Mouse (Mus musculus) MEL (cell line): ENCODE measurements around the gene Prps1. TPM values are rescaled to one million over a fixed set of nuclear protein-coding genes. Genes with fewer than 3 reads are reported as not detected.

ENCODE experiments used
- DNase-seq: peaks from one replicate; pipeline ENCODE4 v3.0.0; 2011; ENCODE audit warnings: low read depth, low spot score
- H3K27ac ChIP-seq: 2 replicates; pipeline ENCODE4 v1.5.1; 2012; ENCODE audit warnings: low read depth, mild to moderate bottlenecking, control low read depth, low read length, moderate library complexity; ENCODE audit not compliant: control insufficient read depth
- H3K27me3 ChIP-seq, 2 experiments: fragments of 150-350 bp in 1 of 2; sonication (generic) in 1 of 2; 2 replicates each; pipeline ENCODE4 v1.6.1; 2012; ENCODE audit warnings: low read length in 2 of 2, mild to moderate bottlenecking in 2 of 2, improper control_type of control experiment in 1 of 2, moderate library complexity in 1 of 2; ENCODE audit not compliant: insufficient read depth in 2 of 2, control insufficient read depth in 1 of 2
- H3K36me3 ChIP-seq, 2 experiments: 2 replicates each; pipeline ENCODE4 v1.6.1; 2012 to 2014; ENCODE audit warnings: low read length in 2 of 2, improper control_type of control experiment in 1 of 2, inconsistent platforms in 1 of 2, mild to moderate bottlenecking in 1 of 2; ENCODE audit not compliant: insufficient read depth in 2 of 2, control insufficient read depth in 1 of 2
- H3K4me1 ChIP-seq, 2 experiments: fragments of 150-350 bp in 1 of 2; sonication (generic) in 1 of 2; 2 replicates each; pipeline ENCODE4 v1.6.1; 2012; ENCODE audit warnings: low read length in 2 of 2, improper control_type of control experiment in 1 of 2, mild to moderate bottlenecking in 1 of 2; ENCODE audit not compliant: insufficient read depth in 2 of 2, control insufficient read depth in 1 of 2
- H3K4me3 ChIP-seq, 2 experiments: fragments of 150-350 bp in 1 of 2; sonication (generic) in 1 of 2; 2 replicates each; pipeline ENCODE4 v1.5.1; 2012; ENCODE audit warnings: low read depth in 2 of 2, low read length in 2 of 2, mild to moderate bottlenecking in 2 of 2, moderate library complexity in 2 of 2, control low read depth in 1 of 2, improper control_type of control experiment in 1 of 2; ENCODE audit not compliant: control insufficient read depth in 1 of 2, insufficient read depth in 1 of 2
- H3K79me2 ChIP-seq: 2 replicates; pipeline ENCODE4 v1.6.1; 2012; ENCODE audit warnings: mild to moderate bottlenecking, low read length, moderate library complexity; ENCODE audit not compliant: control insufficient read depth, poor library complexity, insufficient read depth
- H3K9ac ChIP-seq: 2 replicates; pipeline ENCODE4 v1.6.1; 2012; ENCODE audit warnings: low read depth, mild to moderate bottlenecking, control low read depth, low read length, moderate library complexity; ENCODE audit not compliant: control insufficient read depth, poor library complexity, severe bottlenecking
- H3K9me3 ChIP-seq: fragments of 150-350 bp; sonication (generic); replicated peaks from 2 replicates; pipeline ENCODE4 v1.6.1; 2012; ENCODE audit warnings: mild to moderate bottlenecking, low read length, improper control_type of control experiment, moderate library complexity; ENCODE audit not compliant: insufficient read depth
- BHLHE40 ChIP-seq: IDR thresholded peaks from 2 replicates; pipeline ENCODE4 v1.6.1; 2012; ENCODE audit warnings: low read depth, mild to moderate bottlenecking, inconsistent platforms, low read length, improper control_type of control experiment, borderline replicate concordance
- CHD2 ChIP-seq: IDR thresholded peaks from 2 replicates; pipeline ENCODE4 v1.6.1; 2011; ENCODE audit warnings: low read length, improper control_type of control experiment
- CTCF ChIP-seq, 3 experiments: IDR thresholded peaks in 2 of 3; conservative IDR thresholded peaks in 1 of 3; 2 replicates each; pipeline ENCODE4 v1.5.1; 2011 to 2012; ENCODE audit warnings: low read length in 3 of 3, low read depth in 2 of 3, mild to moderate bottlenecking in 2 of 3, improper control_type of control experiment in 1 of 3, inconsistent platforms in 1 of 3, mixed read lengths in 1 of 3, moderate library complexity in 1 of 3; ENCODE audit not compliant: control insufficient read depth in 1 of 3, insufficient read depth in 1 of 3, poor library complexity in 1 of 3, severe bottlenecking in 1 of 3
- EP300 ChIP-seq, 2 experiments: IDR thresholded peaks; 2 replicates each; pipeline ENCODE4 v1.6.1; 2011; ENCODE audit warnings: improper control_type of control experiment in 2 of 2, low read length in 2 of 2, low read depth in 1 of 2, mild to moderate bottlenecking in 1 of 2
- ETS1 ChIP-seq: IDR thresholded peaks from 2 replicates; pipeline ENCODE4 v1.6.1; 2012; ENCODE audit warnings: low read depth, mild to moderate bottlenecking, inconsistent platforms, low read length, improper control_type of control experiment, moderate library complexity
- GATA1 ChIP-seq: IDR thresholded peaks from 2 replicates; pipeline ENCODE4 v1.6.1; 2011; ENCODE audit warnings: low read depth, low read length, improper control_type of control experiment
- MAZ ChIP-seq: IDR thresholded peaks from 2 replicates; pipeline ENCODE4 v1.6.1; 2012; ENCODE audit warnings: low read depth, mild to moderate bottlenecking, inconsistent platforms, low read length, improper control_type of control experiment
- MEF2A ChIP-seq: IDR thresholded peaks from 2 replicates; pipeline ENCODE4 v1.6.1; 2014; ENCODE audit warnings: low read depth, mild to moderate bottlenecking, inconsistent platforms, low read length, improper control_type of control experiment; ENCODE audit not compliant: poor library complexity, insufficient replicate concordance, severe bottlenecking; ENCODE audit errors: extremely low read depth
- MXI1 ChIP-seq: IDR thresholded peaks from 2 replicates; pipeline ENCODE4 v1.6.1; 2011; ENCODE audit warnings: mild to moderate bottlenecking, low read depth, low read length, improper control_type of control experiment
- POLR2AphosphoS2 ChIP-seq: IDR thresholded peaks from 2 replicates; pipeline ENCODE4 v1.6.1; 2011; ENCODE audit warnings: low read length, improper control_type of control experiment
- RAD21 ChIP-seq: IDR thresholded peaks from 2 replicates; pipeline ENCODE4 v1.6.1; 2011; ENCODE audit warnings: mild to moderate bottlenecking, low read depth, low read length, improper control_type of control experiment
- RCOR1 ChIP-seq: IDR thresholded peaks from 2 replicates; pipeline ENCODE4 v1.6.1; 2012; ENCODE audit warnings: low read depth, mild to moderate bottlenecking, inconsistent platforms, low read length, improper control_type of control experiment
- SIN3A ChIP-seq: IDR thresholded peaks from 2 replicates; pipeline ENCODE4 v1.6.1; 2012; ENCODE audit warnings: low read length, improper control_type of control experiment, inconsistent platforms
- SMC3 ChIP-seq: IDR thresholded peaks from 2 replicates; pipeline ENCODE4 v1.6.1; 2011; ENCODE audit warnings: low read depth, low read length, improper control_type of control experiment
- TAL1 ChIP-seq: IDR thresholded peaks from 2 replicates; pipeline ENCODE4 v1.6.1; 2012; ENCODE audit warnings: mild to moderate bottlenecking, inconsistent platforms, low read length, moderate library complexity, mixed read lengths
- TBP ChIP-seq: IDR thresholded peaks from 2 replicates; pipeline ENCODE4 v1.8.0; 2011; ENCODE audit warnings: low read depth, low read length, improper control_type of control experiment
- TCF12 ChIP-seq: IDR thresholded peaks from 2 replicates; pipeline ENCODE4 v1.6.1; 2014; ENCODE audit warnings: low read depth, mild to moderate bottlenecking, inconsistent platforms, low read length, improper control_type of control experiment, moderate library complexity
- USF1 ChIP-seq: IDR thresholded peaks from 2 replicates; pipeline ENCODE4 v1.6.1; 2014; ENCODE audit warnings: low read depth, mild to moderate bottlenecking, inconsistent platforms, low read length, improper control_type of control experiment, moderate library complexity
- ZC3H11A ChIP-seq: IDR thresholded peaks from 2 replicates; pipeline ENCODE4 v1.6.1; 2012; ENCODE audit warnings: low read depth, mild to moderate bottlenecking, inconsistent platforms, low read length, improper control_type of control experiment
- polyA plus RNA-seq, 2 experiments: library from polyadenylated mRNA; stranded (reverse) in 1 of 2; unstranded in 1 of 2; fragments of >175 nt in 1 of 2; fragments of >200 nt in 1 of 2; gene quantifications; 2 replicates each; pipeline versions ENCODE4 v1.2.1 to v1.2.4; 2012; ENCODE audit warnings: low replicate concordance in 2 of 2, low read depth in 1 of 2; ENCODE audit not compliant: insufficient read length in 2 of 2, insufficient read depth in 1 of 2, missing spikeins in 1 of 2
- total RNA-seq: library from RNA; depleted of rRNA; stranded (reverse); fragments of 300-350 nt; gene quantifications from 2 replicates; pipeline ENCODE4 v1.2.3, GENCODE M21; 2012

Prps1 gene
- total and polyA plus RNA-seq, 3 experiments = 113 to 172 TPM; not detected in 1

- DNase-seq = no peak
- TF ChIP-seq RCOR1 (peak; percentile 58), ETS1 (peak; percentile 74), MXI1 (0 out of 2 replicates have a peak, but pooled peaks have one; percentile 11), EP300 (IDR thresholded peaks at IDR 0.05; ENCODE audit: low read depth in 1 of 2, low read length in 2 of 2) (peak in 1 of 2 experiments; percentile 5; a peak in 1 of 4 replicates), TCF12 (peak; percentile 65), MAZ (no peak), MEF2A (peak; percentile 87; the same call in 1 of the 2 replicates), SIN3A (peak; percentile 26; the same call in 1 of the 2 replicates), CTCF (IDR thresholded peaks at IDR 0.05 in 2 of 3, conservative IDR thresholded peaks at IDR 0.05 in 1 of 3; ENCODE audit: control insufficient read depth in 1 of 3, insufficient read depth in 1 of 3, low read depth in 2 of 3, low read length in 3 of 3, poor library complexity in 1 of 3, severe bottlenecking in 1 of 3) (no peak), GATA1 (peak; percentile 73)
- Histone ChIP-seq H3K27me3 (no peaks in the 10 kb centered on the region), H3K36me3 (peaks cover 0 to 46% of the 10 kb centered on the region in 2 experiments; a peak in 2 of 4 replicates), H3K4me1 (peaks cover 37 to 56% of the 10 kb centered on the region in 2 experiments), H3K27ac (peak overlapping the region; percentile 54), H3K4me3 (peak overlapping the region in 1 of 2 experiments; percentile 25; a peak in 1 of 4 replicates), H3K9me3 (no peaks in the 10 kb centered on the region), H3K79me2 (no peaks in the 10 kb centered on the region), H3K9ac (peak overlapping the region; percentile 10)
Measured at GRCm38 (mm10) chrX:140501401-140502301, 45.2 kb downstream of the Prps1 start.

DNA sequence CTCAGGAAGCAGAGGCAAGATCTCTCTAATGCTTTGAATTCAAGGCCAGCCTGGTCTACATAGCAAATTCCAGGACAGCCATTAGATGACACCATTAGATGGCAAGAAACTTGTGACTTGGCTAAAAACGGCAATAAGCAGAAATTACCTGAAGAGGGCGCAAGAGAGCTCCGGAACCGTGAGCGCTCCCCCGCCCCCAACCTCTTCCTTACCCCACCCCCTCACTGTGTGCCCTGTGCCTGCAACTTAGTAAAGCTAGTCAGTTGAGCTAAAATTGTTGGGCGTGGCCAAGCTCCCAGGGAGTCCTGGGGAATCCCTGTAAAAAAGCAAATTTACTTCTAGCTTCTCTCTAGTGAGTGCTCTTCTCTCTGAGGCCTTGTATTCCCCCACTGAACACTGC, 47.5 kb downstream of the Prps1 start:
- TF ChIP-seq RAD21 = peak; percentile 52
- no peak for TF ChIP-seq TAL1
- TF ChIP-seq ETS1 = peak; percentile 34
- peak; percentile 72 for TF ChIP-seq ZC3H11A
- peak; percentile 58 for TF ChIP-seq SMC3
- TF ChIP-seq MXI1 = 0 out of 2 replicates have a peak, but pooled peaks have one; percentile 32
- peak; percentile 87 for TF ChIP-seq CHD2
- peak; percentile 55 to 77 (median 72); a peak in 5 of 6 replicates for TF ChIP-seq CTCF (IDR thresholded peaks at IDR 0.05 in 2 of 3, conservative IDR thresholded peaks at IDR 0.05 in 1 of 3; ENCODE audit: control insufficient read depth in 1 of 3, insufficient read depth in 1 of 3, low read depth in 2 of 3, low read length in 3 of 3, poor library complexity in 1 of 3, severe bottlenecking in 1 of 3)
- no peak for TF ChIP-seq USF1
- TF ChIP-seq MAZ = peak; percentile 84
- TF ChIP-seq TBP = 0 out of 2 replicates have a peak, but pooled peaks have one; percentile 21
- TF ChIP-seq BHLHE40 = peak; percentile 27; the same call in 1 of the 2 replicates
- no peak for TF ChIP-seq POLR2AphosphoS2
- TF ChIP-seq RCOR1 = no peak
- peak in 1 of 2 experiments; percentile 18; a peak in 1 of 4 replicates for TF ChIP-seq EP300 (IDR thresholded peaks at IDR 0.05; ENCODE audit: low read depth in 1 of 2, low read length in 2 of 2)
- H3K9ac ChIP-seq = peak overlapping the region; percentile 13
- no peaks in the 10 kb centered on the region for H3K79me2 ChIP-seq
- H3K4me3 ChIP-seq = peak overlapping the region; percentile 22 to 59
- H3K9me3 ChIP-seq = no peaks in the 10 kb centered on the region
- peaks cover 0 to 41% of the 10 kb centered on the region in 2 experiments; a peak in 2 of 4 replicates for H3K36me3 ChIP-seq
- H3K27ac ChIP-seq = no peak overlapping the region
- DNase-seq = peak; percentile 92
- peaks cover 34 to 41% of the 10 kb centered on the region in 2 experiments for H3K4me1 ChIP-seq
- no peaks in the 10 kb centered on the region for H3K27me3 ChIP-seq
